Mouse (Mus musculus) bone marrow, adult 2 months (tissue): ENCODE data around the gene Zfp607a.
"Not testable (repeated sequence)": the region's sequence is repeated elsewhere in the genome, so short reads cannot be mapped to it uniquely, and the experiment has no call there.

Experiments used
- CTCF ChIP-seq: fragments of 200-500 bp; IDR thresholded peaks from 2 replicates; pipeline ENCODE4 v1.5.1; 2011; ENCODE audit warnings: low read length, control low read depth; ENCODE audit not compliant: control insufficient read depth, insufficient read depth
- POLR2A ChIP-seq: fragments of 200-500 bp; IDR thresholded peaks from 2 replicates; pipeline ENCODE4 v1.6.1; 2011; ENCODE audit warnings: low read depth, mild to moderate bottlenecking, control low read depth, low read length, borderline replicate concordance; ENCODE audit not compliant: control insufficient read depth

GRCm38 (mm10) chr7:27862578-27862977 lies 5.3 kb downstream of the Zfp607a start:
- TF ChIP-seq CTCF, POLR2A: not testable (repeated sequence)
